17 mouse cellular contexts compared by ENCODE assay signal in genomic region chr2:122665253-122665972, GRCm38 (mm10). TPM values are rescaled to one million over a fixed set of nuclear protein-coding genes. Genes with fewer than 3 reads are reported as not detected.
DNase-seq lines count a peak whose midpoint lies in the region; ATAC-seq and TF ChIP-seq lines count a peak whose summit lies in the region.
"Had no signal": no experiment of that assay in that cellular context is flagged by ENCODE, and none has a peak within 500 bp of the region (broad histone marks: within the 10 kb centered on the region; RNA-seq: fewer than 3 reads in every experiment).

No protein-coding gene starts in this region.

- H3K4me2 ChIP-seq in embryonic facial prominence, embryonic 15.5 days (replicated peaks) = no peak overlapping the region
- H3K4me2 ChIP-seq in liver, postnatal 0 days (ENCODE audit: low read depth, low read length) = peak overlapping the region; percentile 42
- H3K4me2 ChIP-seq in intestine, embryonic 15.5 days (replicated peaks) = no peak overlapping the region
- no peak overlapping the region for H3K4me2 ChIP-seq in stomach, postnatal 0 days (replicated peaks; ENCODE audit: low read depth)
- H3K4me2 ChIP-seq: embryonic facial prominence, embryonic 12.5 days; heart, embryonic 15.5 days; kidney, embryonic 15.5 days; liver, embryonic 12.5 days; lung, embryonic 15.5 days; neural tube, embryonic 13.5 days had no signal

- WGBS in embryonic facial prominence, embryonic 15.5 days = 48% methylated on average over 6 of the region's 6 CpGs
- 53% methylated on average over 6 of the region's 6 CpGs for WGBS in embryonic facial prominence, embryonic 10.5 days
- WGBS in liver, postnatal 0 days (ENCODE audit: insufficient replicate concordance) = 44% methylated on average over 6 of the region's 6 CpGs
- whole genome bisulfite sequencing in intestine, embryonic 15.5 days = 49% methylated on average over 6 of the region's 6 CpGs
- 45% methylated on average over 6 of the region's 6 CpGs for WGBS in stomach, postnatal 0 days

- TF ChIP-seq CTCF in liver, postnatal 0 days (IDR thresholded peaks at IDR 0.05; ENCODE audit: low read depth) = no peak
- no peak for TF ChIP-seq CTCF in stomach, postnatal 0 days (IDR thresholded peaks at IDR 0.05; ENCODE audit: low read depth)

- no peak for TF ChIP-seq EP300 in liver, postnatal 0 days (IDR thresholded peaks at IDR 0.05; ENCODE audit: low read depth)
- TF ChIP-seq EP300 in stomach, postnatal 0 days (optimal IDR thresholded peaks at IDR 0.05) = no peak

- no peak overlapping the region for H3K9ac ChIP-seq in embryonic facial prominence, embryonic 15.5 days
- no peak overlapping the region for H3K9ac ChIP-seq in liver, postnatal 0 days (replicated peaks)
- no peak overlapping the region for H3K9ac ChIP-seq in intestine, embryonic 15.5 days
- no peak overlapping the region for H3K9ac ChIP-seq in stomach, postnatal 0 days (ENCODE audit: low read length)
- H3K9ac ChIP-seq: embryonic facial prominence, embryonic 12.5 days; heart, embryonic 15.5 days; kidney, embryonic 15.5 days; liver, embryonic 12.5 days; lung, embryonic 15.5 days; neural tube, embryonic 13.5 days had no signal

- peaks cover 3% of the 10 kb centered on the region; the same call in 1 of the 2 replicates for H3K4me1 ChIP-seq in embryonic facial prominence, embryonic 15.5 days
- H3K4me1 ChIP-seq in embryonic facial prominence, embryonic 10.5 days = no peaks in the 10 kb centered on the region
- H3K4me1 ChIP-seq in liver, postnatal 0 days (ENCODE audit: insufficient read depth) = 0 out of 2 replicates have a peak, but pooled peaks cover 3% of the 10 kb centered on the region
- no peaks in the 10 kb centered on the region for H3K4me1 ChIP-seq in intestine, embryonic 15.5 days (replicated peaks)
- no peaks in the 10 kb centered on the region for H3K4me1 ChIP-seq in stomach, postnatal 0 days (replicated peaks; ENCODE audit: control insufficient read depth, insufficient read depth)
- H3K4me1 ChIP-seq: embryonic facial prominence, embryonic 12.5 days; hindbrain, embryonic 10.5 days; limb, embryonic 10.5 days; liver, embryonic 12.5 days; lung, embryonic 15.5 days; neural tube, embryonic 13.5 days had no signal

- H3K4me3 ChIP-seq in embryonic facial prominence, embryonic 15.5 days (replicated peaks) = no peak overlapping the region
- H3K4me3 ChIP-seq in embryonic facial prominence, embryonic 10.5 days = no peak overlapping the region
- no peak overlapping the region for H3K4me3 ChIP-seq in liver, postnatal 0 days (ENCODE audit: low read depth, low read length)
- no peak overlapping the region for H3K4me3 ChIP-seq in intestine, embryonic 15.5 days (replicated peaks)
- no peak overlapping the region for H3K4me3 ChIP-seq in stomach, postnatal 0 days (ENCODE audit: low read depth, low read length)
- H3K4me3 ChIP-seq: embryonic facial prominence, embryonic 12.5 days; heart, embryonic 15.5 days; hindbrain, embryonic 10.5 days; kidney, embryonic 15.5 days; layer of hippocampus, adult 2 months; limb, embryonic 10.5 days; liver, embryonic 12.5 days; lung, embryonic 15.5 days; neural tube, embryonic 13.5 days had no signal

- no peaks in the 10 kb centered on the region for H3K36me3 ChIP-seq in embryonic facial prominence, embryonic 15.5 days
- no peaks in the 10 kb centered on the region for H3K36me3 ChIP-seq in embryonic facial prominence, embryonic 10.5 days (replicated peaks)
- no peaks in the 10 kb centered on the region for H3K36me3 ChIP-seq in liver, postnatal 0 days (replicated peaks; ENCODE audit: insufficient read depth, low read length)
- no peaks in the 10 kb centered on the region for H3K36me3 ChIP-seq in intestine, embryonic 15.5 days
- no peaks in the 10 kb centered on the region for H3K36me3 ChIP-seq in stomach, postnatal 0 days (ENCODE audit: control insufficient read depth, insufficient read depth, low read length)
- H3K36me3 ChIP-seq: embryonic facial prominence, embryonic 12.5 days; heart, embryonic 15.5 days; hindbrain, embryonic 10.5 days; kidney, embryonic 15.5 days; limb, embryonic 10.5 days; liver, embryonic 12.5 days; lung, embryonic 15.5 days; neural tube, embryonic 13.5 days had no signal

- H3K27me3 ChIP-seq in embryonic facial prominence, embryonic 15.5 days = no peaks in the 10 kb centered on the region
- H3K27me3 ChIP-seq in embryonic facial prominence, embryonic 10.5 days (replicated peaks; ENCODE audit: low read depth, poor library complexity, severe bottlenecking) = no peaks in the 10 kb centered on the region
- no peaks in the 10 kb centered on the region for H3K27me3 ChIP-seq in liver, postnatal 0 days (ENCODE audit: insufficient read depth, low read length)
- H3K27me3 ChIP-seq in intestine, embryonic 15.5 days (replicated peaks) = no peaks in the 10 kb centered on the region
- H3K27me3 ChIP-seq in stomach, postnatal 0 days (ENCODE audit: control insufficient read depth, insufficient read depth, low read length) = no peaks in the 10 kb centered on the region
- H3K27me3 ChIP-seq: embryonic facial prominence, embryonic 12.5 days; lung, embryonic 15.5 days; neural tube, embryonic 13.5 days had no signal

- no peak for DNase-seq in embryonic facial prominence, embryonic 10.5 days (ENCODE audit: low spot score)
- no peak for DNase-seq in liver, postnatal 0 days
- no peak for DNase-seq in liver
- DNase-seq in stomach, postnatal 0 days (ENCODE audit: low spot score) = no peak
- no peak for DNase-seq in lung, postnatal 36 days
- DNase-seq in right cerebral cortex, adult 18-20 months = no peak

- H3K9me3 ChIP-seq in embryonic facial prominence, embryonic 15.5 days (replicated peaks) = no peaks in the 10 kb centered on the region
- no peaks in the 10 kb centered on the region for H3K9me3 ChIP-seq in embryonic facial prominence, embryonic 10.5 days
- no peaks in the 10 kb centered on the region for H3K9me3 ChIP-seq in liver, postnatal 0 days (ENCODE audit: low read length)
- H3K9me3 ChIP-seq in intestine, embryonic 15.5 days = no peaks in the 10 kb centered on the region
- H3K9me3 ChIP-seq in stomach, postnatal 0 days (ENCODE audit: control insufficient read depth, low read length) = no peaks in the 10 kb centered on the region
- H3K9me3 ChIP-seq: embryonic facial prominence, embryonic 12.5 days; heart, embryonic 15.5 days; hindbrain, embryonic 10.5 days; kidney, embryonic 15.5 days; limb, embryonic 10.5 days; liver, embryonic 12.5 days; lung, embryonic 15.5 days; neural tube, embryonic 13.5 days had no signal

- peak; percentile 2; the same call in 1 of the 2 replicates for ATAC-seq in embryonic facial prominence, embryonic 15.5 days (ENCODE audit: insufficient number of reproducible peaks, low FRiP score, low TSS enrichment, low read depth)
- peak; percentile 23 for ATAC-seq in liver, postnatal 0 days
- ATAC-seq in intestine, embryonic 15.5 days = 0 out of 2 replicates have a peak, but pooled peaks have one; percentile 21
- peak; percentile 36 for ATAC-seq in stomach, postnatal 0 days (ENCODE audit: low FRiP score, low TSS enrichment)
- ATAC-seq: liver, embryonic 12.5 days had no signal

- H3K27ac ChIP-seq in embryonic facial prominence, embryonic 15.5 days (replicated peaks) = no peak overlapping the region
- no peak overlapping the region for H3K27ac ChIP-seq in embryonic facial prominence, embryonic 10.5 days (replicated peaks)
- H3K27ac ChIP-seq in liver, postnatal 0 days (ENCODE audit: low read depth) = no peak overlapping the region
- no peak overlapping the region for H3K27ac ChIP-seq in intestine, embryonic 15.5 days
- peak overlapping the region; percentile 18; the same call in 1 of the 2 replicates for H3K27ac ChIP-seq in stomach, postnatal 0 days (replicated peaks)
- H3K27ac ChIP-seq: embryonic facial prominence, embryonic 12.5 days; heart, embryonic 15.5 days; hindbrain, embryonic 10.5 days; kidney, embryonic 15.5 days; layer of hippocampus, adult 2 months; limb, embryonic 10.5 days; liver, embryonic 12.5 days; lung, embryonic 15.5 days; neural tube, embryonic 13.5 days had no signal

RNA-seq across cellular contexts. Expression of gene AA467197, which starts 28.6 kb away (rescaled TPM):
- polyA plus RNA-seq in embryonic facial prominence, embryonic 15.5 days (2015; fragmentation: Nextera tagmentation; extraction: Ambion mirVana) = 0.37 and 0.53 TPM in 2 replicates
- 0.35 and 0.63 TPM in 2 replicates for polyA plus RNA-seq in embryonic facial prominence, embryonic 10.5 days (2016; fragmentation: Nextera tagmentation; extraction: Ambion mirVana)
- 6.0 and 6.8 TPM in 2 replicates for polyA plus RNA-seq in liver, postnatal 0 days (2015; fragmentation: Nextera tagmentation; extraction: Ambion mirVana)
- 7.1 and 7.3 TPM in 2 replicates for polyA plus RNA-seq in intestine, embryonic 15.5 days (2015; fragmentation: Nextera tagmentation; extraction: Ambion mirVana)
- 193 and 201 TPM in 2 replicates for polyA plus RNA-seq in stomach, postnatal 0 days (2015; fragmentation: Nextera tagmentation; extraction: Ambion mirVana)
- polyA plus RNA-seq: neural tube, embryonic 13.5 days had no signal

RNA-seq across cellular contexts. Expression of gene Slc30a4, which starts 37.0 kb away (rescaled TPM):
- polyA plus RNA-seq in embryonic facial prominence, embryonic 15.5 days (2015; fragmentation: Nextera tagmentation; extraction: Ambion mirVana) = 9.7 and 10.2 TPM in 2 replicates
- 4.4 and 5.0 TPM in 2 replicates for polyA plus RNA-seq in embryonic facial prominence, embryonic 10.5 days (2016; fragmentation: Nextera tagmentation; extraction: Ambion mirVana)
- polyA plus RNA-seq in liver, postnatal 0 days (2015; fragmentation: Nextera tagmentation; extraction: Ambion mirVana) = 1.6 and 1.7 TPM in 2 replicates
- 10.2 and 10.8 TPM in 2 replicates for polyA plus RNA-seq in intestine, embryonic 15.5 days (2015; fragmentation: Nextera tagmentation; extraction: Ambion mirVana)
- 9.5 TPM in 2 replicates for polyA plus RNA-seq in stomach, postnatal 0 days (2015; fragmentation: Nextera tagmentation; extraction: Ambion mirVana)

RNA-seq across cellular contexts. Expression of gene Gatm, which starts 54.3 kb away (rescaled TPM):
- 42.3 and 48.4 TPM in 2 replicates for polyA plus RNA-seq in embryonic facial prominence, embryonic 15.5 days (2015; fragmentation: Nextera tagmentation; extraction: Ambion mirVana)
- 6.6 and 7.2 TPM in 2 replicates for polyA plus RNA-seq in embryonic facial prominence, embryonic 10.5 days (2016; fragmentation: Nextera tagmentation; extraction: Ambion mirVana)
- polyA plus RNA-seq in liver, postnatal 0 days (2015; fragmentation: Nextera tagmentation; extraction: Ambion mirVana) = 28.0 and 30.6 TPM in 2 replicates
- 18.9 and 23.9 TPM in 2 replicates for polyA plus RNA-seq in intestine, embryonic 15.5 days (2015; fragmentation: Nextera tagmentation; extraction: Ambion mirVana)
- polyA plus RNA-seq in stomach, postnatal 0 days (2015; fragmentation: Nextera tagmentation; extraction: Ambion mirVana) = 8.5 and 9.3 TPM in 2 replicates

Comparison
In these comparisons a context has a peak if more than half of its experiments do, and no peak if none do; other contexts are left out.
1. RNA of gene AA467197, which starts 28.6 kb away (polyA plus RNA-seq): 193 to 201 TPM in stomach, postnatal 0 days; 7.1 to 7.3 TPM in intestine, embryonic 15.5 days, 6.0 to 6.8 TPM in liver, postnatal 0 days, 0.37 to 0.53 TPM in embryonic facial prominence, embryonic 15.5 days and 0.35 to 0.63 TPM in embryonic facial prominence, embryonic 10.5 days; every median in the first group is over 10 times any median in the second.
2. Peak in every context shown above with its lines, with median percentiles within 50 percentile points of each other: ATAC-seq.